Mouse (Mus musculus) mesoderm, embryonic 11.5 days (tissue): ENCODE measurements around the gene Mesp2.

Source experiments
- DNase-seq: peaks from one replicate; pipeline ENCODE4 v3.0.0-alpha.2; 2012; ENCODE audit warnings: low read depth, low spot score

The Mesp2 gene

DNA sequence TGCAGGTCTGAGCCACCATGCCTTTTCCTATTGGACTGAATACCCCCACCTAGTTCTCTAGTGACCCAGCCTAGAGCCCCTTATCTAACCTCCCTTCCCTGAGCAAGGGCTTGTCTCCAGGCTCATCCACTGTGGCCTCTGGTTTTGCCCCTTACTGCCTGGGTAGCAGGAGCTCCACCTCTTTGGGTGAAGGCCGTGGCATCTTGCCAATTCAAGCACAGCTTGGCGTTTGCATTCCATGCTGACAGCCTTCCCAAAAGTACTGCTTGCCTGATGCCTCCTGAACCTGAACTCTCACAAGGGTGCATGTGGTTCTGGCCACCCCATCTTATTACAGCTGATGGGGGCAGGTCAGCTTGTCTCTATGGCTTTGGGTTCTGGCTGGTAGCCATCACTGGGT, 6.6 kb upstream of the Mesp2 start:
- no peak for DNase-seq

DNA sequence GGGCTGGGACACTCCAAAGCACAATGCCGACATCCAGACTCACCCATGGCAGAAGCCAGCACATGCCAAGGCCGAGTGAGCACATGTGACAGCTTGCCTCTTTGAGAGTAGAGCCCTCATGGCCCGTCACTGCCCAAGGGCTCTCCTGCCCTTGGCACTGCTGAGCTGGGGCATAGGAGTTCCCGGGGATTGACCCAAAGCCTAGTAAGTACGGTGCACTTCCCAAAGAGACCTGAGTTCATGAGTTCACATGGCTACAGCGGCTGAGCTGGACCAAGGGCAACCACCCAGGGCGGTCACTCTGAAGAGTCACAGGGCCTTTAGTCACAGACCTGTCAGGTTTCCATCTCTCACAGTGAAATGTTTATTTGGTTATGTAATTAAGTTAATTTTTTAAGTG, 2.0 kb upstream of the Mesp2 start:
- no peak for DNase-seq

GRCm38 (mm10) chr7:79813409-79813808, 2.9 kb downstream of the Mesp2 start:
- no peak for DNase-seq

DNA sequence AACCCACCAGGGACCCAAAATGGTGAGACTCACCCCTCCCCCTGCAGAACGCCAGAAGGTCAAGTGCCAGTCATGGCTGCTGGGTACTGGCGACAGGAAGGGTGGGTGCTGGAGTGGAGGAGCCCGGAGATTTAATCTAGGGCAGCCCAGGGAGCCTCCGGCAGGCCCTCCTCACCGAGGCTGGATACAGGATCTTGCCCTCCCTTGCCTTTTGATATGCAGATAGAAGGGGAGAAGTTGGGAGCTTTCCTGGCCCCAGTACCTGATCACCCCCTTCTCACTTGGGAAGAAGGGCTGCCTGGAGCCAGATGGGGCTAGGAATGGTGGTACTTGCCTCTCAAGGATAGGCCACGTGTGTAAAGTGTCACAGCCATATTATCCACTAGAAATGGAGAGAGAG, 7.8 kb downstream of the Mesp2 start:
- DNase-seq = no peak

GRCm38 (mm10) chr7:79819515-79819914, 9.0 kb downstream of the Mesp2 start:
- no peak for DNase-seq

DNA sequence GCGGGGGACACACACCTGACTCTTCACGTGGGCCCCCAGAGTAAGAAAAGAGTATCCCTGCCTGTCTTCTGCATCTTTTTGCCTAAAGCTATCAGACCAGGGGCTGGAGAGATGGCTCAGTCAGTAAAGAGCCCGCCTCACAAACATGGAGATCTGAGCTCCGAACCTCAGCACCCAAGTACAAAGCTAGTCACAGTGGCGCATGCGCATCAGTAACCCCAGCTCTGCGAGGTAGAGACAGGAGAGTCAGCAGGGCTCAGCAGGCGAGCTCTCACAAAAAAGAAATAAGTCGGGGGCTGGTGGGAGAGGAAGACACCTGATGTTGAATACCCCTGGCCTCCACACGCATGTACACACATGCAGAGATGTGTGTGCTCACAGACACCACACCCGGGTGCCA, 9.5 kb downstream of the Mesp2 start:
- DNase-seq = no peak

DNA sequence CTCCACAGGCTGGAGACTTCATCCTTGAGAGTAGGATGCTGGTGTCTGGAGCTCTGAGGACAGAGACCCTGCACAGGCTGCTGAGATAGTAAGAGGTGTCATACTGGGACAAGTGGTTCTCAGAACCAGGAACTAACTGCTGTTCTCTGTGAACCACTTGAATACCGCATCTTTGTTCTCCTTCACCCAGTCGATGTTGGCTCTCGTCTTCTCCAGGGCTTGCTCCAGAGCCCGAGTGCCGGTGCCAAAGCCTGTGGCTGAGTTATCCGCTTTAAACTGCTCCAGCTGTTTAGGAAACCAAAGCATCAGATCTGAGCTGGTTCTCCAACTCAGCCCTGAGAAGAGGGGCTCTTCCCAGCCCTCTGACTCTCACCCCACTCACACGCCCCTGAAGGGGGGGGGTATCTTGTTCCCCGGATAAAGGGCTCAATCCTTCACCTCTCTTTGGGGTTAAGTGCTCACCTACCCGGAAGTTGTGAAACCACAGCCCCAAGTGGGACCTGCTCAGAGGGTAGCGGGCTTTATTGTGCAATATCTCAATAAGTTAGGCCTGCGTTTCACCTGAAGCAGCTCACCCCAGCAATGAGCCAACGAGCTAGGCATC, 11.7 kb downstream of the Mesp2 start:
- no peak for DNase-seq

GRCm38 (mm10) chr7:79828341-79828740, 17.8 kb downstream of the Mesp2 start:
- DNase-seq = no peak

GRCm38 (mm10) chr7:79831145-79831544, 20.6 kb downstream of the Mesp2 start:
- no peak for DNase-seq

GRCm38 (mm10) chr7:79831585-79831984, 21.1 kb downstream of the Mesp2 start:
- DNase-seq = no peak

DNA sequence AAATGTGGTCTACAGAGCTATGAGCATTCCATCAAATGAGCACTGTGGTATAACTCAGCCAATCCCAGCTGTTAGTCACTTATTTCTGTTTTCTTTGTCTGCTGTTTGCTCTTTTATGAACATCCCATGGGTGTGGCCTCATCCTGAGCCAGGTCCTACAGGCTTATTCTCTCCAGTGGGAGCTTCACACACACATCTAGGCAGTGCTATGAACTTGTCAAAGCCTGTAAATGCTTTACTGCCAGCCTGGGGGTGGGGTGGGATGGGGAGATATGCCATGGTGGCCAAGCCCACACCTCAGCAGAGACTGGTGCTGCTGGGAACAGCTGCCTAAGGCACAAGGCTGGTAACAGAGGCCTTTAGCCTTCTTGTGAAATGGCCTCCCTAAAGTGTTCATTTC, 22.5 kb downstream of the Mesp2 start:
- no peak for DNase-seq

DNA sequence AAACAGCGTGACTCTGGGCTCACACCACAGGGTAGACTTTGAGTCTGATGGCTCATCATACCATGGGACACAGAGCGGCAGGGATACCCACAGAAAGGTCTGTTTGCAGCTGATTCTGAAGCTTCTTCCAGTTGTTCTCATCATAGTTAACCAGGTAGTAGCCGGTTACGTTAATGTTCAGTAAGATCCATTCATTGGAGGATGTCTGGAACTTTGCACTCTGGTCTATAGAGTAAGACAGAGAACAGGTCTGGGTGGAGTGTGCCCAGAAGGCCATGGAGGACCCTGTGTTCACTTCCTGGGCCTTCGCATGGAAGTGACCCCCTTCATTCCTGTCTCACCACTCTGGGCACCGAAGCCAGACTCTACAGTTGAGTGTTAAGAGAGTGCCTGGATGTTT, 24.7 kb downstream of the Mesp2 start:
- DNase-seq = no peak

GRCm38 (mm10) chr7:79837247-79837646, 26.7 kb downstream of the Mesp2 start:
- DNase-seq = no peak

DNA sequence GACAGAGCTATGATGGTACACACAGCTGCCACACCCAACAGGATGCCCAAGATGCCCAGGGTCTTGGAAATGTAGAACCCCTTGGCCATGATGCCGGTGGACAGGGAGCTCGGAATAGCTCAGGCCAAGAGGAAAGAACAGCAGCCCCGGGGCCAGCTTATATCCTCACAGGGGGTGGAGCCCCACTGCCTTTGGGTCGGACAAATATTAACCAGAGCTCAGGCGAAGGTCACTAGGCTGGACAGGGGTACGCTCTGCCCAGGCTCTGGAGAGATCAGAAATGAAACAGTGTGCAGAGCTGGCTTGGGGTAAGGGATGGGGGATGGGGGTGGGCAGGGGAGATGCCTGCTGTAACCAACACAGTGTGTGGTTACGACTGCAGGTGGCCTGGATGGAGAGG, 31.6 kb downstream of the Mesp2 start:
- DNase-seq = no peak

DNA sequence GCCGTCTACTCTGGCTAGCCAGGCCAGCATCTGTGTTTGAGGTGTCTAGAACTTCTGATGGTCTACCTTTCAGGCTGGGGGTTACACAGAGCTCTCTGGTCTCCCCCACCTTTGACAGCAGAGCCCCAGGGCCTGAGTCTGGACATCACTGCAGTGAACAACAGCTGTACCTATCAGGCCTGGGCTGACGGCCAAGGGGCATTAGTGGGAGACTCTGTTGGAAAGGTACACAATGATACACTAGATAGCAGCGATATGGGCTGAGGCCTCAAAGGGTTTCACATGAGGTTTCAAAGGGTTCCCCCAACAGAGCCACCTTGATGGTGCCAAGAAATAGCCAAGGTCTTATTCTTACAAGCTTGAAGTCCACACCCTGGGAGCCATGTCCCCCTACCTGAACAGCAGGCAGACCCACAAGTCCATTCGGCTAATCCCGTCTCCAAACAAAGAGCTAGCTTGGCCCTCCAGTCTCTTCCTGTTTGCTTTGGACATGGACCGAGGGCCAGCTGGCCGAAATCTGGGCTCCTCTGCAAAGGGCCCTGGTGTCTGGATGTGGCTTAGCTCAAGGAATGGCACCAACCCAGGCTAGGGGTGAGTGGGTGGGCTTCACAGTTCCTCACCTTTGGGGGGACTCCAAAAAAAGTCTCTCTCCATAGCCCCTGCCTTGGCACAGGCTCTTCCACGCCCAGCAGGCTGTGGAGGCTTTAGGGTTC, 33.7 kb downstream of the Mesp2 start:
- no peak for DNase-seq

DNA sequence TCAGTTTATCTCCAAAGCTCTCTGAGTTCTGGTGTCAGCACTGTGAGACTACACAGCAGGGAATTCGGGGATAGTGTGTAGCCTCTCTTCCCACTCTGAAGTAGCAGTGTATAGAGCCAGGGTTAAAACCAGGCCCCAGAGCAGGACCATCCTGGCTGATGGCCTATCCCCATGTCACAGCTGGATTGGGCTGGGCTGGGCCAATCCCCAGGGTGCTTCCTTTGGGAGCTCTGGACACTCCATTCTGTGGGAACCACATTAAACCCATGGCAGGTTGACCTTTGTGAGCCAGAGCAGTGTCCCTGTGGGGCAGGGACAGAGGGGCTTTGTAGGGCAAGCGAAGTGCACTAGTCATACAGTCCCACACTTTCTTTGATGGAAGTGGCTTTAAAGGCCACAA, 35.8 kb downstream of the Mesp2 start:
- no peak for DNase-seq

DNA sequence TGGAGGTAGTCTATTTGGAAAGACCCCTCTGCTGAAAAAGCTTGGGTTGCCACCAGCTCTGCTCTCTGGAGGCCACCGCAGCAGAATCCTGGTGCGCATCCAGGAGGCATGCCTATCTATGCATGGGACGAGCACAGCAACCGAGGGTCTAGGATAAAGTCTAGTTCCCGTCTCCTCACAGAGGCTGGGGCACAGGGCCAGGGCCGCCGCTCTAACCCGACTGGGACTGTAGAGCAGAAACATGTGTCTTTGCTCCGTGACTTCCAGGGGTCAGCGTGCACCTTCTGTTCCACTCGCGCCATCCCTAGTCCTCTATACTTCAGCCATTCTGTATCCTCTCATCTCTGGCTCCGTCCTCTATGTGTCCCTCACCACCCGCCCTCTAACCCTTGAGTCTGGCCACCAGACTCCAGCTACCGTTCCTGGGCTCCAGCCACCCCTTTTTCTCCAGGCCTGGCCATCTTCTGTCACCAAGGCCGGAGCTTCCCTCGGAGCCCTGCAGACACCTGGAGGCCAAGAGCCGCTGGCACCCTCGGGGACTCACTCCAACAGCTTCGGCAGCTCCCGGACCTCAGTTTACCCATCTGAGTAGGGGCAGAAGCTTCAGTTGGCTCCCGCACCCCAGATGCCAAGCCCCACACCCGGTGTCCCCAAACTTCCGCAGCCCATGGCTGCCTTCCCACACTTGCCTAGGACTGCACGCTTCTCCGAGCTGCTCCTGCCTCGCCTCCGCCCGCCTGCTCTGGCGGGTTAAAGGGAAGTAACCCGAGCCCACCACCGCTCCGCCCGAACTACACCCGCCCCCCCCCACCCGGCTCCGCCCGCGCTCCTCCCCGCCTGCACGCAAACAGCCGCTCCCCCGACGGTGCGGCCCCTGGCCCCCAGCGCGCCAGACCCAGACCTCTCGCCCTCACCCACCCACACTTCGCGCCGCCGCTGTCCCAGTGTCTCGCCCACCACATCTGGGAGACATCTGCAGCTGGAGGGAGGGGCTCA, 37.2 kb downstream of the Mesp2 start:
- DNase-seq = peak; percentile 74

DNA sequence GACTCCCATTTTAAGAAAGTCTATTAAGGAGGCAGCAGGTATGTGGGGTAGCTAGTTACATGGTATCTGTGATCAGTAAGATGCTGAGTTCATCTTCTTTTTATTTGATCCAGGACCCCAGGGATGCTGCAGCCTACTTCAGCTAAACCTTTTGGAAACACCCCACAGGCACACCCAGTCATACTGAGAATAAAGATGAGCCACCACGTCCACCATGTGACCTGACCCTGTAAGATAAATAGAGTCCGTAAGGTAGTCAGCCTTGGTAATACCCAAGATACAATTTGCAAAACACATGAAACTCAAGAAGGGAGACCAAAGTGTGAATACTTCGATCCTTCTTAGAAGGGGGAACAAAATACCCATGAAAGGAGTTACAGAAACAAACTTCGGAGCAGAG, 45.8 kb downstream of the Mesp2 start:
- no peak for DNase-seq

GRCm38 (mm10) chr7:79858202-79858934, 47.8 kb downstream of the Mesp2 start:
- no peak for DNase-seq

GRCm38 (mm10) chr7:79858956-79859630, 48.6 kb downstream of the Mesp2 start:
- DNase-seq = no peak

DNA sequence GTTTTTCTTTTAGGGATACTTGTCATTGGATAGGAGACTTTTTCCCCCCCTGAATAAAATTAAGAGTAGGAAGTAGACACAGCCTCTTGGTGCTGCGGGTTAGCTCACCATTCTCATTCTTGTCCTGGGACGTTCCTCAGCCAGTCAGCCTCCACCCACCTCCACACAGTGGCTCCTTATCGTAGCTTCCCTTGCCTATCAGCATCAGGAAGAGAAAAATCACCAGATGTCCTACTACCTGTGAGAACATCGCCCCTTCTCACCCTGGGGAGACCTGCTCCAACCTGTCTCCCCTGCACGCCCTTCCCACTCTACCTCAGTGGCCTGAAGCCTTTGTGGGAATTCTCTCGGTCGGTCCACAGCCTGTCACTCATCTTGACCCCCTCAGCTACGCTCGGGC, 50.3 kb downstream of the Mesp2 start, which contains the start of gene Anpep:
Gene Anpep, minus strand, starts transcription at position 249 of the 400 bp plus-strand sequence.
- no peak for DNase-seq
